Mouse (Mus musculus) erythroblast, embryonic 14.5 days (primary cell): Measurements from ENCODE around the gene 0610040J01Rik.
"Not testable (repeated sequence)": the region's sequence is repeated elsewhere in the genome, so short reads cannot be mapped to it uniquely, and the experiment has no call there.

Experiments
- GATA1 ChIP-seq: IDR thresholded peaks from 2 replicates; pipeline ENCODE4 v1.6.1; 2012; ENCODE audit warnings: low read length, inconsistent platforms, mixed read lengths
- TAL1 ChIP-seq: IDR thresholded peaks from 3 replicates; pipeline ENCODE4 v1.6.1; 2012; ENCODE audit warnings: low read length, inconsistent platforms, mixed read lengths

GRCm38 (mm10) chr5:63897001-63897819 lies 85.0 kb downstream of the 0610040J01Rik start:
- not testable (repeated sequence) for TF ChIP-seq TAL1, GATA1
